Mouse (Mus musculus) right cerebral cortex, postnatal 4 days (tissue): ENCODE results near the gene Zmiz1.

ENCODE experiments used
- DNase-seq: peaks from one replicate; pipeline ENCODE4 v3.0.0-alpha.2; 2022

Gene Zmiz1

GRCm38 (mm10) chr14:25623698-25624097 is 164.7 kb downstream of the Zmiz1 start:
- DNase-seq: no peak

- DNase-seq: no peak
Measured at GRCm38 (mm10) chr14:25624659-25625058, 165.7 kb downstream of the Zmiz1 start.

DNA sequence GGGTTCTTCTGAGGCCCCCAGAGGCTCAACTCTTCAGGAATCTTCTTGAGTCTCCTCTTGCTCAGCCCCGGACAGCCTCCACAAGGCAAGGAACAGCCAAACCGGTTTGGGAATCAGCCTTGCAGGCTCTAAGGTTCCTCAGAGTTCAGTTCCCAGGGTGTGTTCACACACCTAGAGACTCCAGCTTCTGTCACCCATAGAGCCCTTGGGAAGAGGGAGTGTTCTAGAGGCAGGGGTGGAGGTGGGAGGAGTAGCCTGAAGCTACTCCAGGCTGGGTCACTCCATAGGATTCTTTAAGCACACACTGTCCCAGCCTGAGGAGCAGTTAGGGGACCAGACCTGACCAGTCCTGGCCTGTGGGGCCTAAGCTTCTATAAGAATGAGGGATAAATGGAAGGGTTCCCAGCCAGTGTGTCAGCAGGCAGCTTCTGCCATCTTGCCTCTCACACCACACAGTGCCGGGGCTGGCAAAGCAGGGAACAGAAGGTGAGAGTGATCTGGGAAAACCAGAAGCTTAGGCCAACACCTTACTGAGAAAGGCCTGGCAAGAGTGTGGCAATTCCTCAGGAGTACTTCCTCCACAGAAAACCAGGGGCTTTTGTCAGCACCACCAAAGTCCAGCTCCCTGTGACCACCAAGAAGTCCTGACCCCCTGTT is 168.7 kb downstream of the Zmiz1 start:
- no peak for DNase-seq

DNA sequence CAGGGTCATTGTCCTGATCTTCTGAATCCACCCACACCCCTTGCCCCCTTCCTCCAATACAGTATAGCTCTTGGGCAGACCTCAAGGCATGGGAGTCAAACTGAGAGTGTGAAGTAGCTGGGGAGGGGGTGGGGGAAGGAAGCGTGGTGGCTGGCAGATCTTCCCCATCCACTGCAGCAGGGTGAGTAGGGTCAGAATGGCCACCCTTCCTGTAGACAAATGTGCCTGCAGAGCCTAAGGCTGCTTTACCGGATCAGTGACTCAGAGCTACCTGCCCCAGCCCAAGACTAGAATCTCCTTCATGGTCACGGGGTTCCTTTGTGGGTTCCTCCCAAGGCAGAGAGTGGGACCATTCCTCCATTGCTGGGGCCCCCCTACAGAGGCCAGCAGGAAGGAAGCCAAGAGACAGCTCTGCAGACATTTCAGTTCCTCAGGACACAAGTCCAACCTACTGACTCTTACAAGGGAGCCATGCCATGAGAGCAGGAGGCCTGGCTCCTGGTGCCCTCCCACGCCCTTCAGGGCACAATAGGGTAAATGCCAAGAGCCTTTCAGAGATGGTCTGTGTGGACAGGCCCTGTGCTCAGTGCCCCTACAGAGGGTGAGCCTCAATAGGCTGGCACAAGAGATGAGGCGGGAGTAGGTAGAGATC is 169.6 kb downstream of the Zmiz1 start:
- DNase-seq: no peak

- DNase-seq: no peak
Measured at GRCm38 (mm10) chr14:25629866-25630606, 171.1 kb downstream of the Zmiz1 start.

GRCm38 (mm10) chr14:25630647-25631409 is 171.8 kb downstream of the Zmiz1 start:
- DNase-seq: no peak

GRCm38 (mm10) chr14:25631481-25631880 is 172.5 kb downstream of the Zmiz1 start:
- no peak for DNase-seq

DNA sequence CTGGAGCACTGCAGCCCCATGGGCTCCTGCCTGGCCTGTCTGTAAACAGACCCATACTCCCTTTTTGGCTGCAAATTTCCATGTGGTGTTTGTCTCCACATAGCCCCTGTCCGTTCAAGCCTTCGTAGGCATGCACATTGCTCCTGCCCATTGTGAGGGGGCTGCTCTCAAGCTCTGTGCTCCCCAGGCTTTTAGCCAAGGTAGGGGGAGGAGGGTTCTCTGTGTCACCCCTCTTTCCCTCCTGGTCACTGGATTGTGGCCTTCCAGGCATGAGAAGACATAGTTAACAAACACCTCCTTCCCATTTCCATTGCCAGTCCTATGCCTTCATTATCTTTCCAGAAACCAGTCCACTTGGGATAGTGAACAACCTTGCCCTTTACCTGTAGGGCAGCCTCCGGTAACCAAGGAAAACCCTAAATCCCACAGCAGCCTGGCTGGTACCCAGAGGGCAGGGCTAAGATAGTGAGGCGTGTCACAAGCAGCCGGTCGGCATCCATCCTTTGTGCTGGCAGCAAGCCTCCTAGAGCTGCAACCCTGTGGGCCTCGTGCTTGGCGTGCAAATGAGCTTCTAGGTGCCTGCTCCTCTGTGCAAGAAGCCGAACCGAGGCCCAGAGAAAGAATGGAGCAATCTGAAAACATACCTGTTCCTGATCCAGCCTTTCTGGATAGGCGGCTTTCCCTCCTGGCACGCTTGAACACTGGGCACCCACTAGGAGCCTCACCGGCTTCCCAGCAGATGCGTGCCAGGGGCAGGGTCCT is 174.7 kb downstream of the Zmiz1 start:
- DNase-seq: peak; percentile 60

DNA sequence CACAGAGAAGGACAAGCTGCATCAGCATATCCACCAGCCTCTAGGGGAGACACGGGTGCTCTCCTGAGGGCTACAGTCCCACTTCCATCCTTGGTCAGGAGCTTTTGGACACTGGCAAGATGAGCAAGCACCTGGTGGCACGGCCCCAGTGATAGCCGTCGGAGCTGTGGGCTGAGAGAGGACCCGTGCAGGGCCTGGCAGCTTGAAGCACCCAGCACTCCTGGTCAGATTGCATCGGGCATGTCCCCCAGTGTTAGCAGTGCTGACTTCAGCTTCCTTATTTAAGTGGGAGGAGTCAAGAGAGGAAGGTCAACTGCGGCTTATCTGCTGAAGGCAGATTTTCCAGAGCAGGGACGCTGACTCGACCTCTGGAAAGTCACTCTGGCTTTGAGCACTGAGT is 175.3 kb downstream of the Zmiz1 start:
- DNase-seq: no peak

DNA sequence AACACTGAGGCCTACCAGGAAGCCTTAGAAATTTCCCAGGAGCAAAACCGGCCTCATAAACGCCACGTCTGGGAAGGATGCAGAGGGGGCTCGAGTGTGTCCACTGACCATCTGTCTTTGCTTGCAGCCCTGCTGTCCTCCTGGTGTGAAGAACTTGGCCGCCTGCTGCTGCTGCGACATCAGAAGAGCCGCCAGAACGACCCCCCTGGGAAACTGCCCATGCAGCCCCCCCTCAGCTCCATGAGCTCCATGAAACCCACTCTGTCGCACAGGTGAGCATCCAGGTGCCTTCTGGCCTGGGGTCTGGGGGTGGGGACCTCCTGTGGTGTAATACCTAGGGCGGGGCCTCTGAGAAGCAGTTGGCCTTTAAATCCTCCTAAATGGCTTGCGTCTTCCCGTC is 176.8 kb downstream of the Zmiz1 start:
- DNase-seq: no peak

DNA sequence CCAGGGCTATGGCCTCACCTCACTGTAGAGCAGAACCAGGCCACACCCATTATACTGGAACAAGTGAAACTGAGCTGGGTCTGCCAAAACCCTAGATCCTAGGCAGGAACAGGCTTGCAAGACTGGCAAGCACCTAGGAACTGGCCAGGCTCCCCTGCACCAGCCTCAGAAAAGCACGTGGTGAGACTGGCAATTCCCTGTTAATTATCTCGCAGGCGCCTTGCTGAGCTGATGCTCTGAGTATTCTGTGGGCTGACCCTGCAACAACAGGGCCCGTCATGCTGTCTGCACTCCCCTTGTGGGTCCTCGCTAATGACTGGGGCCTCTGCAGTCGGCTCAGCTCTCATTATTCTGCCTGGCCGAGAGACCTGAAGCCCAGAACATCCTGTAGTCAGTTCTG is 177.3 kb downstream of the Zmiz1 start:
- no peak for DNase-seq

- no peak for DNase-seq
Measured at GRCm38 (mm10) chr14:25639120-25639758, 180.3 kb downstream of the Zmiz1 start.

- DNase-seq: no peak
Measured at GRCm38 (mm10) chr14:25639979-25640378, 181.0 kb downstream of the Zmiz1 start.

GRCm38 (mm10) chr14:25640421-25641056 is 181.6 kb downstream of the Zmiz1 start:
- no peak for DNase-seq

- DNase-seq: no peak
Measured at GRCm38 (mm10) chr14:25641067-25641466, 182.1 kb downstream of the Zmiz1 start.

- DNase-seq: no peak
Measured at GRCm38 (mm10) chr14:25645717-25646116, 186.7 kb downstream of the Zmiz1 start.

GRCm38 (mm10) chr14:25646161-25646621 is 187.2 kb downstream of the Zmiz1 start:
- DNase-seq: peak; percentile 37

DNA sequence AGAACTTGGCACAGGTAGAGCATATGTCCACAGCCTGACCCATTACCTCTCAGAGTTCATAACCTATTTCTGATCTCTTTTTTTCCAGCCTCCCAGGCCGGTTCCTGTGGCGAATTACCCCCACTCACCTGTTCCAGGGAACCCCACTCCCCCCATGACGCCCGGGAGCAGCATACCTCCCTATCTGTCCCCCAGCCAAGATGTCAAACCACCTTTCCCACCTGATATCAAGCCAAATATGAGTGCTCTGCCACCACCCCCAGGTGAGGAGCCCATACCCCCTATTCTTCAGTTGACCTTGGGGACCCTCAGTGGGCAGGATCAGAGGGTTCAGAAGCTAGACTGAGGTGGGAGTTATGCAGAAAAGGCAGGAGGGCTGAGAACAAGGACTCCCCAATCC is 192.1 kb downstream of the Zmiz1 start:
- DNase-seq: no peak

DNA sequence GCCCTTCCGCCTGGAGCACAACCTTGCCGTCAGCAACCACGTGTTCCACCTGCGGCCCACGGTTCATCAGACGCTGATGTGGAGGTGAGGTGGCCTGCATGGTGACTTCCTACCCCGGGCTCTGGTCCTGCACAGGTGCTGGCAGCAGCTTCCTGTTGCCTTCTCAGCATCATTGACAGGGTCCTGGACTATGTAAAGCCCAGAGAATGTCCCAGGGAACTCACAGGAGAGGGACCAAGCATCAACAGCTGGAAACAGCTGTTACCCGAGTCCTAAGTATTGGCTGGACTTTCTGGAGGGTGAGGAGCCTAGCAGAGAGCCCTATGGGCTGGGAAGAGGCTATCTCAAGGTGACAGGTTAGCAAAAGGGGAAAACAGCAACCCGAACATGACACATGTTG is 192.9 kb downstream of the Zmiz1 start:
- no peak for DNase-seq

- no peak for DNase-seq
Measured at GRCm38 (mm10) chr14:25654401-25655197, 195.6 kb downstream of the Zmiz1 start.

DNA sequence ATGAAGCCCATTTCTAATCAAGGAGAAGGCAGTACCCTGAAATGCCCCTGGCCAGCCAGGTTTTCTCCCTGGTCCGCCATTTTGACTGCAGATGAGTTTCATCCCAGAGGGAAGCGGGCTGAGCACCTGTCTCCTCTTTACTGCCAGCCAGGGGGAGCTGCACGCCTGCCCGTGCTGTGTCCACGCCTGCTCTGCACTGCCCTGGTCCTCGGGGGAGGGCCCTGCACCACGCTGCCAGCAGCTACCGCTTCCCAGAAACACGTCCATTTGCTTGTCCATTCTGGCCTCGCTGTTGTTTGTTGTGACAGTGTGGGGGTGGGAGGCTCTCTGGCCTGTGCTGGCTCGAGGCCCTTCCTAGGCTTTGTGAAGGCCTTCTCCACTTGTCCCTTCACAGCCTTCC is 201.7 kb downstream of the Zmiz1 start:
- peak; percentile 17 for DNase-seq
